Mouse (Mus musculus) kidney, adult 2 months (tissue): ENCODE measurements at regions not wholly inside any gene's neighbourhood (a gene's known extent, or its start where the extent isn't known, plus 50 kb on each side); places are given as distances from the start of the nearest gene placed in this dataset.

ENCODE experiments used
- CTCF ChIP-seq: fragments of 200-500 bp; conservative IDR thresholded peaks from 2 replicates; pipeline ENCODE4 v1.5.1; 2011; ENCODE audit warnings: low read depth, mild to moderate bottlenecking, control low read depth, low read length, moderate library complexity, mixed read lengths; ENCODE audit not compliant: insufficient read depth, insufficient read length
- POLR2A ChIP-seq: fragments of 200-500 bp; IDR thresholded peaks from one replicate; pipeline ENCODE4 v1.6.1; 2011; ENCODE audit warnings: low read depth, low read length, control low read depth

DNA sequence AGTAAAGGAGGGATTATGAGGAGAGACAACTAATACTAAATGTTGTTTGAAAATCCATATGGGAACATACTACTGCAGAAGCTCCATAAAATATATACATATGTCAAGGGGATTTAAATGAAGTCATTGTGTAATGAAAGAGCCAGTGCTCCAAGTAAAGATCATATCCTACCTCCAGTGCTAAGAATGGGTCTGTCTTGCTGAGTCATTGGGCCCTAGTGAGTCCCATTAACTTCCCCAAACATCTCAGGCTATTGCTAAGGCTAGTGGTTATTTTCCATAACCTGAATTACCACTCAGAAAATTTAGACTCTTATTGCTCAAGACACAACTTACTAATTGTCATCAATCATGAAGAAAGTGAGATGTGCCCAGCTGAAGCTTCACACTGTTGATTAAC lies 215.2 kb upstream of the Fscb start:
- TF ChIP-seq CTCF (no peak), POLR2A (no peak)
